ENCODE assay signal across 12 mouse cellular contexts in the genomic region with DNA sequence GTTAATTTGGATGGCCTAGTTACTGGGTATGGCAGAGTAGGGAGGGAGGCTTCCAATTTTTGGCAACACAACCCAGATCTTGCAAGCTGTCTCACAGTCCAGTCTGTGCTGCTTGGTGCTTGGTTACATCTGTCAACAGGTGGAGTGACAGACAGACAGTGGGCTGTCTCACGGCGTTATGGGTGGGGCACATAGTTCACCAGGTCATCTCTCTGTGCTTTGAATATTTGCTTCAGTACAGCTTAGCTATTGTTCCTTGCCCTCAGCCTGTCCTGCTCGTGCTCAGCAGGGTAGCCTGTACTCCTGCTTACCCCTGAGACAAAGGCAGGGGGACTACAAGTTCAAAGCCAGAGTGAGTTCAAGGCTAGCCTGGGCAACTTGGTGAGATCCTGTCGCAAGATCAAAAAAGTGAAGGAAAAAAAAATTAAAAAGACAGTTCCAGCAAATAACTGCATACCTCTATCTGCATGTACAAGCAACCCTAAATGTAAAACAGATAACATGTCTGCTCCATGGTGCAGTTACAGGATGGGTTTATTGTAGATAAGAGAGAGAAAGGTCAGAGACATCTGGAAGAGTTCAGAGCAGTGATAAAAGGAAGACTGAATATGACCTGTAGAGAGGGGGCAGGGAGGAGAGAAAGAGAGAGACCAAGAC. TPM values are rescaled to one million over a fixed set of nuclear protein-coding genes. Genes with fewer than 3 reads are reported as not detected.
DNase-seq lines count a peak whose midpoint lies in the region; ATAC-seq and TF ChIP-seq lines count a peak whose summit lies in the region.
"Had no signal": no experiment of that assay in that cellular context is flagged by ENCODE, and none has a peak within 500 bp of the region (broad histone marks: within the 10 kb centered on the region; RNA-seq: fewer than 3 reads in every experiment).

No protein-coding gene starts in this region.

- TF ChIP-seq POLR2A in bone marrow, adult 2 months (IDR thresholded peaks at IDR 0.05; ENCODE audit: borderline replicate concordance, control insufficient read depth, low read depth, low read length), result no peak
- no peak for TF ChIP-seq POLR2A in cerebellum, adult 2 months (IDR thresholded peaks at IDR 0.05; ENCODE audit: borderline replicate concordance, insufficient read depth, low read length)

- H3K79me2 ChIP-seq in C2C12 (ENCODE audit: control insufficient read depth, insufficient read depth), result no peaks in the 10 kb centered on the region

- H3K27ac ChIP-seq in hindbrain, embryonic 10.5 days, result 0 out of 2 replicates have a peak overlapping the region, but pooled peaks have one; percentile 4
- H3K27ac ChIP-seq in hindbrain, embryonic 11.5 days (ENCODE audit: low read depth, low read length), result no peak overlapping the region
- peak overlapping the region; percentile 95 for H3K27ac ChIP-seq in bone marrow, adult 2 months (ENCODE audit: control insufficient read depth, insufficient read depth, low read depth, low read length, poor library complexity)
- H3K27ac ChIP-seq in cerebellum, adult 2 months (ENCODE audit: insufficient read depth, low read length), result no peak overlapping the region

- H3K27me3 ChIP-seq in hindbrain, embryonic 10.5 days (ENCODE audit: insufficient read depth, poor library complexity, severe bottlenecking), result peaks cover 10% of the 10 kb centered on the region; the same call in 1 of the 2 replicates
- H3K27me3 ChIP-seq in hindbrain, embryonic 11.5 days (ENCODE audit: control insufficient read depth, insufficient read depth, low read length), result no peaks in the 10 kb centered on the region
- no peaks in the 10 kb centered on the region for H3K27me3 ChIP-seq in C2C12 (ENCODE audit: control insufficient read depth, insufficient read depth, insufficient read length)
- no peaks in the 10 kb centered on the region for H3K27me3 ChIP-seq in cerebellum, adult 2 months (ENCODE audit: control insufficient read depth, insufficient read depth, low read length)
- H3K27me3 ChIP-seq: CH12.LX had no signal

- H3ac ChIP-seq in C2C12 (ENCODE audit: control insufficient read depth, insufficient read length, low read depth), result peak overlapping the region; percentile 18

- H3K4me1 ChIP-seq in hindbrain, embryonic 10.5 days (replicated peaks), result peaks cover 24% of the 10 kb centered on the region
- H3K4me1 ChIP-seq in hindbrain, embryonic 11.5 days (replicated peaks; ENCODE audit: control insufficient read depth, insufficient read depth, low read length), result no peaks in the 10 kb centered on the region
- no peaks in the 10 kb centered on the region; the same call in 1 of the 2 replicates for H3K4me1 ChIP-seq in bone marrow, adult 2 months (ENCODE audit: control insufficient read depth, insufficient read depth, low read length)
- H3K4me1 ChIP-seq in cerebellum, adult 2 months (ENCODE audit: control insufficient read depth, insufficient read depth, low read length), result no peaks in the 10 kb centered on the region

- no peaks in the 10 kb centered on the region for H3K36me3 ChIP-seq in hindbrain, embryonic 10.5 days
- H3K36me3 ChIP-seq in hindbrain, embryonic 11.5 days (ENCODE audit: control insufficient read depth, insufficient read depth, low read length), result no peaks in the 10 kb centered on the region
- H3K36me3 ChIP-seq in C2C12 (ENCODE audit: control insufficient read depth, insufficient read depth), result no peaks in the 10 kb centered on the region

- no peak overlapping the region for H3K4me3 ChIP-seq in hindbrain, embryonic 10.5 days
- H3K4me3 ChIP-seq in hindbrain, embryonic 11.5 days (ENCODE audit: low read depth, low read length), result no peak overlapping the region
- H3K4me3 ChIP-seq in C2C12 (ENCODE audit: insufficient read depth, poor library complexity, severe bottlenecking), result no peak overlapping the region
- H3K4me3 ChIP-seq in bone marrow, adult 2 months (replicated peaks; ENCODE audit: control insufficient read depth, low read depth, low read length), result no peak overlapping the region
- no peak overlapping the region for H3K4me3 ChIP-seq in cerebellum, adult 2 months (replicated peaks; ENCODE audit: insufficient read depth, low read depth, low read length)

- 35% methylated on average over 4 of the region's 4 CpGs for WGBS in hindbrain, embryonic 10.5 days
- WGBS in hindbrain, embryonic 11.5 days, result 26% methylated on average over 4 of the region's 4 CpGs
- 47% methylated on average over 4 of the region's 4 CpGs for WGBS in bone marrow, adult 2 months
- WGBS in cerebellum, adult 2 months, result 41% methylated on average over 4 of the region's 4 CpGs

- H3K9me3 ChIP-seq in hindbrain, embryonic 10.5 days, result no peaks in the 10 kb centered on the region
- no peaks in the 10 kb centered on the region for H3K9me3 ChIP-seq in hindbrain, embryonic 11.5 days (ENCODE audit: control insufficient read depth, low read length)

- H3K4me2 ChIP-seq in hindbrain, embryonic 11.5 days (replicated peaks; ENCODE audit: low read depth, low read length), result no peak overlapping the region

- intact Hi-C loops in gastrocnemius, postnatal 14 days (cut with DNase I; ENCODE audit: low total_unique reads), result no loop called here

- H3K9ac ChIP-seq in hindbrain, embryonic 11.5 days (ENCODE audit: low read depth, low read length), result no peak overlapping the region

- no peaks in the 10 kb centered on the region for H3K79me3 ChIP-seq in C2C12 (ENCODE audit: low read depth)

- no peak for TF ChIP-seq CTCF in C2C12 (IDR thresholded peaks at IDR 0.05; ENCODE audit: control insufficient read depth, insufficient read depth, insufficient read length)
- TF ChIP-seq CTCF in bone marrow, adult 2 months (IDR thresholded peaks at IDR 0.05; ENCODE audit: control insufficient read depth, insufficient read depth, low read length), result no peak
- no peak for TF ChIP-seq CTCF in cerebellum, adult 2 months (IDR thresholded peaks at IDR 0.05; ENCODE audit: borderline replicate concordance, insufficient read depth, low read depth, low read length)

- no peak for ATAC-seq in hindbrain, embryonic 11.5 days (ENCODE audit: low FRiP score)

- no peak for DNase-seq in hindbrain, embryonic 10.5 days (ENCODE audit: low spot score)
- DNase-seq in hindbrain, embryonic 11.5 days (ENCODE audit: low spot score), result no peak
- DNase-seq in liver, result peak; percentile 75
- no peak for DNase-seq in cerebellum, adult 2 months
- DNase-seq in gastrocnemius, postnatal 14 days, result no peak
- no peak for DNase-seq in right cerebral cortex, postnatal 36 days (ENCODE audit: low spot score in 2 of 2)
- DNase-seq: adrenal gland, postnatal 14 days; kidney, adult 9 months had no signal

TF ChIP-seq in C2C12, 6 proteins besides CTCF, POLR2A, EP300 and RAD21:
- TF ChIP-seq FOSL1 (IDR thresholded peaks at IDR 0.05; ENCODE audit: insufficient read depth, low read length, poor library complexity, severe bottlenecking), result no peak
- no peak for TF ChIP-seq MAX (IDR thresholded peaks at IDR 0.05)
- TF ChIP-seq CEBPB (IDR thresholded peaks at IDR 0.05; ENCODE audit: low read depth), result no peak
- no peak for TF ChIP-seq MYOD1 (IDR thresholded peaks at IDR 0.05; ENCODE audit: control insufficient read depth, insufficient read length, low read depth)
- TF ChIP-seq MYOG (IDR thresholded peaks at IDR 0.05; ENCODE audit: control insufficient read depth, extremely low read depth, insufficient read length), result no peak
- no peak for TF ChIP-seq USF1 (IDR thresholded peaks at IDR 0.05; ENCODE audit: low read depth)

RNA-seq across cellular contexts. Expression of a gene that starts 5.1 kb away (rescaled TPM):
- polyA plus RNA-seq in hindbrain, embryonic 10.5 days (2016; fragmentation: Nextera tagmentation; extraction: Ambion mirVana), result not detected in 2 replicates
- polyA plus RNA-seq in hindbrain, embryonic 11.5 days (2014; fragmentation: Nextera tagmentation; extraction: Ambion mirVana), result 0.14 TPM in 1 of 2 replicates, not detected in the other
- polyA plus RNA-seq in C2C12 (2012; fragmentation: generic; extraction: Trizol), result not detected
- polyA plus RNA-seq in bone marrow, adult 2 months (2011; ENCODE audit: insufficient read depth, insufficient read length, low replicate concordance, missing spikeins), result 1.8 TPM in 1 of 2 replicates, not detected in the other
- polyA plus RNA-seq in cerebellum, adult 2 months (2012; rRNA removed), result 1.5 and 2.7 TPM in 2 replicates
- total RNA-seq in gastrocnemius, postnatal 14 days (2021), result under 1 TPM in 1 of 2 experiments, not detected in 1; 0.82 TPM
- total RNA-seq: CH12.LX had no signal
- polyA plus RNA-seq: urinary bladder, adult 2 months had no signal

RNA-seq across cellular contexts. Expression of a gene that starts 28.3 kb away (rescaled TPM):
- 20.8 and 28.4 TPM in 2 replicates for polyA plus RNA-seq in hindbrain, embryonic 10.5 days (2016; fragmentation: Nextera tagmentation; extraction: Ambion mirVana)
- 15.0 and 18.9 TPM in 2 replicates for polyA plus RNA-seq in hindbrain, embryonic 11.5 days (2014; fragmentation: Nextera tagmentation; extraction: Ambion mirVana)
- polyA plus RNA-seq in C2C12 (2012; fragmentation: generic; extraction: Trizol), result 12.8 TPM
- 14.5 and 20.4 TPM in 2 replicates for polyA plus RNA-seq in bone marrow, adult 2 months (2011; ENCODE audit: insufficient read depth, insufficient read length, low replicate concordance, missing spikeins)
- polyA plus RNA-seq in cerebellum, adult 2 months (2012; rRNA removed), result 20.4 and 21.1 TPM in 2 replicates
- 10 to 100 TPM; 35.0 to 37.6 TPM for total RNA-seq in gastrocnemius, postnatal 14 days (2021)

RNA-seq across cellular contexts. Expression of a gene that starts 39.2 kb away (rescaled TPM):
- polyA plus RNA-seq in hindbrain, embryonic 10.5 days (2016; fragmentation: Nextera tagmentation; extraction: Ambion mirVana), result 4.5 and 5.5 TPM in 2 replicates
- polyA plus RNA-seq in hindbrain, embryonic 11.5 days (2014; fragmentation: Nextera tagmentation; extraction: Ambion mirVana), result 4.9 and 5.4 TPM in 2 replicates
- 5.2 TPM for polyA plus RNA-seq in C2C12 (2012; fragmentation: generic; extraction: Trizol)
- polyA plus RNA-seq in bone marrow, adult 2 months (2011; ENCODE audit: insufficient read depth, insufficient read length, low replicate concordance, missing spikeins), result 4.9 and 9.0 TPM in 2 replicates
- 27.3 and 28.1 TPM in 2 replicates for polyA plus RNA-seq in cerebellum, adult 2 months (2012; rRNA removed)
- total RNA-seq in gastrocnemius, postnatal 14 days (2021), result 1 to 10 TPM; 8.6 to 9.4 TPM

RNA-seq across cellular contexts. Expression of a gene that starts 41.9 kb away (rescaled TPM):
- 25.5 and 27.0 TPM in 2 replicates for polyA plus RNA-seq in hindbrain, embryonic 10.5 days (2016; fragmentation: Nextera tagmentation; extraction: Ambion mirVana)
- 17.3 and 17.6 TPM in 2 replicates for polyA plus RNA-seq in hindbrain, embryonic 11.5 days (2014; fragmentation: Nextera tagmentation; extraction: Ambion mirVana)
- 17.0 TPM for polyA plus RNA-seq in C2C12 (2012; fragmentation: generic; extraction: Trizol)
- 9.2 and 20.7 TPM in 2 replicates for polyA plus RNA-seq in bone marrow, adult 2 months (2011; ENCODE audit: insufficient read depth, insufficient read length, low replicate concordance, missing spikeins)
- polyA plus RNA-seq in cerebellum, adult 2 months (2012; rRNA removed), result 20.0 and 21.8 TPM in 2 replicates
- total RNA-seq in gastrocnemius, postnatal 14 days (2021), result 1 to 10 TPM; 3.7 to 4.8 TPM

Comparison
In these comparisons a context has a peak if more than half of its experiments do, and no peak if none do; other contexts are left out.
1. H3K27ac ChIP-seq: peak in hindbrain, embryonic 10.5 days (single experiment) and bone marrow, adult 2 months (single experiment); none in hindbrain, embryonic 11.5 days (single experiment) and cerebellum, adult 2 months (single experiment).